Mouse (Mus musculus): Measurements from ENCODE around the gene Olfr967.
"Not testable (repeated sequence)": the region's sequence is repeated elsewhere in the genome, so short reads cannot be mapped to it uniquely, and the experiment has no call there.

Olfr967 gene

DNA sequence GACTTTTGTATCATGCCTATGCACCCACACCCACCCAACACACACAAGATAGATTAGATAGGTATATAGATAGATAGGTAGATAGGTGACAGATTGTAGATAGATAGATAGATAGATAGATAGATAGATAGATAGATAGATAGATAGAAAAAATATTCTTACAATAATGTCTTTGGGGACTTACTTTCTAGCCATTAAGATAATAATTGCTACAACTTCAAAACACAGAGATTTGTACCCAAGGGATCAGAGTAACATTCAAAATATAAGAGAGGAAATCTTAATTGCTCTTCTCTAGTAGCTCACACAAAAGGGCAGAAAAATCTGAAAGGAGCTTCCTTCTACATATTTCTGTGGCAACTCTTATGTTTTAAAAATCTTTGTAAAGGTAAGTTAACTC, at the start of gene Olfr967:
Gene Olfr967, plus strand, starts transcription at position 301 of the 400 bp plus-strand sequence.
- no peak for DNase-seq (ENCODE audit: low spot score)

DNA sequence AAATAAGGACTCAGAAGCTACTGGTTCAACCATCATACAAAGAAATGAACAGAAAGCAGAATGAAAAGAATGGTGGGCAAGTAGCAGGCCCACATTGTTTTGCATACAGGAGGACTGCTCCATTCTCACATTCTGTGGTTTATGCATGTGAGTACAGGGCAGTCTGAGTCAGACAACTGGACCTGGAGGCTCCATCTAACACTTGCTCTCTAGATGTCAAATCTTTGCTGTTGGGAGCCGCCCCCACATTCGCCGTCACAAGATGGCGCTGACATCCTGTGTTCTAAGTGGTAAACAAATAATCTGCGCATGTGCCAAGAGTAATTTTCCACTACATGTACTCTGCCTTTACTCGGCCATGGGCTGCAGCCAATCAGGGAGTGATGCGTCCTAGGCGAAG, 44.9 kb upstream of the Olfr967 start:
- not testable (repeated sequence) for DNase-seq (ENCODE audit: low spot score)

DNA sequence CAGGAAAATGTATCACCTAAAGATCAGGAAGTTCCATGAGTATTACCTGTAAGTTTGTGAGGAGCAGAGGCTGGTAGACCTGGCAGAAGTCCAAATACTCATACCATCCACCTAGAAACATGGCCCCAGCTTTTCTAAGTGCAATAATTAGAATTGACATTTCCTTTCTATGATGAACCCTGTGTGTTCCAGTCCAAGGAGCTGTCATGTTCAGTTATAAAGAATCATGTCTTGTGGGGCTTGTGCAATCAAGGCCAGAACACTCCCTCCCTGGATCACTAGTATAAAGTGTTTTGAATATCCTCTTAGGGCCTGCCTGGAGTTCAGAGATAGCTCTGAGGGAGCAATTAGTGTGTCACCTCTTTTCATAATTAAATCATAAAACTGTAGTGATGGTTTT, 39.0 kb upstream of the Olfr967 start, which contains the start of gene Olfr149:
Gene Olfr149, minus strand, starts transcription at position 101 of the 400 bp plus-strand sequence.
- DNase-seq (ENCODE audit: low spot score): no peak

DNA sequence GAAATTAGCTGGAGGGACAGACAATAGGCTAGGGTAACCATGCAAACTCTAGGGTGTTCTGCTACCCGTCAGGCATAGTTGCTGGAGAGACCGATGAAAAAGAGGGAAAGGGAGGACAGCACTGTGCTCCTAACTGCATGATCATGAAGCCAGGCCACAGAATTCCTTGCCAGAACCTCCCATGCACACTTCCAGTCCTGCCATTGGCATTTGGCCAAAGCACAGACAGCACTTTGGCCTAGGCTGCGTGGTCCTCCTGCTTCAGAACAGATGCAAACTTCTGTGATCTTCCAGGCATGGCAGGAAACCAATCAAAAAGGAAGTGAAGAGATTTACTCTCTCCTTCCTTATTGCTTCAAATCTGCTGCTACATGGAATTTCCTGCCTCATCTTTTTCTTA, 37.1 kb upstream of the Olfr967 start:
- peak; percentile 9 for DNase-seq (ENCODE audit: low spot score)

DNA sequence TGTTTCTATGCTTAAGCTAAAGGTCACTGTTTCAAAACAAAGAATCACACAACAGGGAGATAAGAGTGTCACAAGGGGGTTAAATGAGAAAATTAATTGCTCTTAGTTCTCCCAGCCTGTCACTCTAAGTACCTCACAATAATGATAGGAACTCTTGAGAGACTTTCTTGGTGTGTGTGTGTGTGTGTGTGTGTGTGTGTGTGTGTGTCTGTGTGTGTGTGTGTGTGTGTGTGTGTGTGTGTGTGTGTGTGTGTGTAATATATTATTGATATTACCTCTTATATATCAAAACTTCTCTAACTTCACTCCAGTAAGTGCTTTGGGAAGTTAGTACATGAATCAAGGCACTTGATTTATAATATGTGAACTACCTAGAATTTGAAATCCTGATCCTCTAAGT, 35.0 kb upstream of the Olfr967 start, which contains the start of gene Olfr965:
Gene Olfr965, plus strand, starts transcription at position 301 of the 400 bp plus-strand sequence.
- no peak for DNase-seq (ENCODE audit: low spot score)

DNA sequence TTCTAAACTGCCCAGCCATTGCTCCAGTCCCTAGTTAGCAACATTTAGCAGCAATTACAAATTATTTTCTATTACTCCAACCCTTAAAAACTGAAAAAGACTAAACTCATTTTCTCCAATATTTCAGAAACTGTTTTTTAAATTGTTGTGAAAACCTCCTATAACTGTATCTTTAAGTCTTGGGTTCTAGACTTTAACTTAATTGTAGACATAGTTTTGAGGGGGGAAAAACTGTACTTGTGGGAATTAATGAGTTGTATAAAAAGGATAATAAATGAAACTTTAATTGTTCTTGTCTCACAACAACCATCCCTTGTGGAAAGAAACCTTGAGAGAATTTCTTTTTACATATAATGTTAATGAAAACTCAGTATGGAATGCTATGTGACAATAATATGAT, 15.4 kb upstream of the Olfr967 start, which contains the start of gene Olfr150:
Gene Olfr150, plus strand, starts transcription at position 301 of the 400 bp plus-strand sequence.
- DNase-seq (ENCODE audit: low spot score): no peak

DNA sequence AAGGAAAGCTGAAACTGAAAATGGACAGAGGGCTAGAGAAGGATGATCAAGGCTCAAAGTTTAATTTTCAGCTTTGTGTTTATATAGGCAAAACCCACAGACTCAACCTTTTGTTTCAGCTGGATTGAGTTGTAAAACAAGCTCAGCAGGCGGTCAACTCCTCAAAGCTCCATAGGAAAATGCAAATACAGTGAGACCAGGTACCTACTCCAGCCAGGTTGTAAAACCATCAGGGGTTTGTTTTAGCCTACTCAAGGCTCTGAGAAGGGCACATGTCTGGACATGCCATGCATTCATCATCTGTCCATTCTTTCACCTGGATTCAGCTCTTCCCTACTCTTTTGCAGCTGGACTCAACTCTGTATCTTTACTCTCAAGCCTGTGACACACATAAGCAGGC, 5.3 kb upstream of the Olfr967 start:
- no peak for DNase-seq (ENCODE audit: low spot score)

DNA sequence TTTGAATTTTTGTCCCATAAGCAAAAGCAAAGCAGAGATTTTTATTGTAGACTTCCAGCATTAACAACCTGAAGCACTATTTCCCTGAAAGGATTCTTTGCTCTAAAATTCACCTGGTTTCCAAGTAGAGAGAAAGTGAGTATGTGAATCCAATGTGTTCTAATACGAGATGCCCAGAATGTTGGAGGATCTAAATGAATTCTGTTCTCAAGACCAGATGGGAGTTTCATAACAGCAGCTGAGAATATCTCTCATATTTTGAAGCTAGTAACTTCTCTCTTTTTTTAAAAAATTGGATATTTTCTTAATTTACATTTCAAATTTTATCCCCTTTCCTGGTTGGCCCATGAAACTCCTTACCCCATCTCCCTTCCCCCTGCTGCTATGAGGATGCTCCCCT, 379 bp downstream of the Olfr967 start:
- DNase-seq (ENCODE audit: low spot score): no peak

DNA sequence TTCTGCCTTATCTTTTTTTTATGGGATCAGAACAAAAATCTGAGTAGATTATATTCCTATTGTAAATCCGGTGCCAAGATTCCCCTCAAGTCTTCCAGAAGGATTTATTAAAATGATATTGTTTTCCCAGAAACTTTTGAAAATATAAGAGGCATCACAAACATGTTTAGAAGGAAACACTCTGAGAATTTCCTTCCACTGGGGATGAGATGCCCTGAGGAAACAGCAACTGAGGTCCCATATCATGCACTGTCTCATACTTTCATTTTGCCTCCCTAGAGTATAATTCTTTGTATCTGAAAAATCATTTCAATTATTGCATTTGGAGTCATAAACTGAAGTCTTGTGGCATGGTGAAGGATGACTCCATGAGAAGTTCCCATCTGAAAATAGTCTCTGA, 37.1 kb downstream of the Olfr967 start, which contains the start of gene Olfr968:
Gene Olfr968, minus strand, starts transcription at position 101 of the 400 bp plus-strand sequence.
- no peak for DNase-seq (ENCODE audit: low spot score)

DNA sequence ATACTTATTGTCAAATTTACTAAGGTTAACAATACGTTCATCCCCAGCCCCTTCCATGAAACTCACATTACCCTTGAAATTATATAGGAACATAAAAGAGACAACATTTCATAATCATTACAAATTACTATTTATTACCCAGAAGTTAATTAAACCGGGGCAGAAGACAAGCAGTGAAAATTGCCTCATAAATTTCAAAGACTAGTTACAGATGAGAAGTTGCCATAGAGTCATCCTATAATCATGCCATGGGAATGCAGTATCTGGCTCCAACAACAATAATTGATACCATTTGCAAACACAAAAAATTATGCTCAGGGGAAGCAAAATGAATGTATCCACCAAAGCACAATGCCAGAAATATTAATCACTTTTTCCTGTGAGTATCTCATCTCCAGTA, 44.5 kb downstream of the Olfr967 start, which contains the start of gene Olfr969:
Gene Olfr969, plus strand, starts transcription at position 388 of the 400 bp plus-strand sequence.
- DNase-seq (ENCODE audit: low spot score): no peak
